Mouse (Mus musculus) layer of hippocampus, adult 9-10 months (tissue): Measurements from ENCODE around the gene Sipa1l3.

Source experiments
- DNase-seq: peaks from one replicate; pipeline ENCODE4 v3.0.0; 2022; ENCODE audit warnings: low spot score

Gene Sipa1l3

DNA sequence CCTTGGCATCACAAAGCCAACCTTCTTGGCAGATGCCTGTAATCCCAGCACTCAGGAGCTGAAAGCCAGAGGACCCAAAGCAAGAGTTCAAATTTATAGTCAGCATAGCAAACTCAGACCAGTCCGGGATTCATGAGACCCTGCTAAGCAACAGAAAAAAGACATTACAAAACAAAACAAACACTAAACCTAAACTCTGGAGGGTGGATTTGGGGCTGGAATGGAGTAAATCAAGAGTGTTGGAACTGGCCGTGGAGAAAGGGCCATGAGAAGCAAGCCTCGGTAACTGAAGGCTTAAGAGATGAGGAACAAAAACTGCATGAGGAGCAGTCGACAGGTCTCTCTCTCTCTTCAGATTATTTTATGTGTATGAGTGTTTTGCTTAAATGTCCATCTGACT lies 234.6 kb downstream of the Sipa1l3 start:
- no peak for DNase-seq

DNA sequence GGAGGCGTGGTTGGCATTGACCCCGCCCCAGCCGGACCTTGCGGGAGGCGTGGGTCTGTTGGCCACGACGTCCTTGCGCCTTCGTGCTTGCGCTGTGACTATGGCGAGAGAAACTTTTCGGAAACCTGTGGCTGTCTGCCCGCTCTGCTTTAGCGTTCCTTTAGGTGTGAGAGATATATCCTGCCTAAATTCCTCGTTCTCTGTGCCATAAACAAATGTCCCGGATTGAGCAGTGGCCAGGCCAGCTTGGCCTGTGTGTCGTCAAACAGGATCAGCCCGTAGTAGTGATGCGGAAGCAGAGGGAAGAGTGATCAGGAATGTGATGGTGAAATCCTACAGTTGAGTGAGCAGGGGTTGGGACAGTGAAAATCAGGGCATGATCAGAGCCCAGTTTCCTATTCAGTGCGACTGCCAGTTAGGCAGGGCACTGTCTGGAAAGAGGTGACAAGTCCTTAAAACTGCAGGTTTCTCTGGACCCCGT lies 236.3 kb downstream of the Sipa1l3 start:
- no peak for DNase-seq

DNA sequence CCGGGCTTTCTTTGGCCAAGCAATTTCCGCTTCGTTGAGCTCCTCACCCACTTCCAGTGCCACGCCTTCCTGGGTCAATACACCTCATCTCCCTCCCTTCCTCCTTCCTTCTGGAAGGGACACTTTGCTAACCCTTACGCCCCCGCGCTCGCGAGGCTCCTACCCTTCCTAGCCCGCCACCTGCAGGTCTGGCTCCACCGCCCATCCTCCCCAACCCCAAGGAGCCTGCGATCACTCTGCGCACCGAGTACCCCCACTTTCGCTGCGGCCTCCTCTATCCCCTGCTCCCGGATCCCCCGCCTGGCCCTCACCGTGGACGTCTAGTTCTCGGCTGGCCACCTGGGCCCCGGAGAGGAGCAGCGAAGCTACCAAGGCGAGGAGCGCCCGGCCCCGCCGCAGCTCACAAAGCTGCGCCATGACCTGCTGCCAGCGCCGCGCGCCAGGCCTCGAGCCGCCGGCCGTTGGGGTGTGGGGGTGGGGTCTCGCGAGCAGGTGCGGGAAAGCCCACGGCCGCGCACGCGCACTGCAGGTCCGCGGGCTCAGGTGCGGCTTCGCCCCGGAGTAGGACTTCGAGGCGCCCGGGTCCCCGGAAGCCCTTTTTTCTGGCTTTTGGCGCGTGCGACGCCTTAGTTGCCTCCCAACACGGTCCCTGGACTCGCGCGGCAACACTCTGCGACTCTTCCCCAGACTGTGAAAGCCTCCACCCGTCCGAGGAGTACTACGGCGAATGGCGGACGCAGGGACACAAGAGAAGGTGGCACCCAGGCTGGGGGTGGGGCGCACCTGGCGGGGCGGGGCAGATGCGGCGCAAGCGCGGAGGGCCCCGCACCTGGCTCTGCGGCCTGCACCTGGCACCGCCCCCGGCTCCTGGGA lies 237.0 kb downstream of the Sipa1l3 start, which contains the start of gene Spint2:
Spint2 (minus strand) TSS at position 712 of the 873 bp plus-strand sequence.
- no peak for DNase-seq

DNA sequence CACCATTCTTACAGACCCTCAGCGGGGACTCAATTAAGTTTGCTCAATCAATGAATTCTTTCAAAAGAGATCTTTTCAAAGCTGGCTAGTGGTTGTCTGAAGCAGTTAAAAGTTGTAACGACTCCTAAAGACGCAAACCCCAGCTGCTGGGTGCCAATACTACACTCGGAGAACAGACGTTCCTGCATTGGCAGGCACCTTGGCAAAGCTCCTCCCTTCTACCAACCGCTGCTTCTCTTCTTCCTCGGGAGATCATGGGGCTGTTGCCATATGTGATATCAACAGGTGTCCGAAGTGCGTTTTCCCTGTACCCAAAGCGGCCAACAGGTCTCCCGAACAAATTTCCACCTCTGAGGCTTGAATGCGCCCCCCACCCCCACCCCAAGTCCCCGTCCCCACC lies 237.6 kb downstream of the Sipa1l3 start:
- DNase-seq = no peak

DNA sequence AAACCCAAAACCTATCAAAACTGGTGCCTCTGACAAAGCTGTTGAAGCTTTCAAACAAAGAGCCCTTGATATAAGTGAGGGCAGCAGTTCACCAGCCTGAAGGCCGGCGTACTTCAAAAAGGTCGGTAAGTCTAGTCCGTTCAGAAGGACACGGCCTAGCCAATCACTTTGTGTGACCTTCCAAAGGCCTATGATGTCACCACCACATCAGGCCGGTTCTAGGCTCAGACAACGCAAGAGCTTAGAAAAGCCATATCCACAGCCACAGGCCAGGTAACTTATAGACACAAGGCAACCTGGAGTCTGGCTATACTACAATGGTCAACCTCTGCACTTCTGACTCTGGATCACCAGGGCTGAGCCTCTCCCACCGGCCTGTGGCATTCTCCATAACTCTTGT lies 238.5 kb downstream of the Sipa1l3 start:
- no peak for DNase-seq

DNA sequence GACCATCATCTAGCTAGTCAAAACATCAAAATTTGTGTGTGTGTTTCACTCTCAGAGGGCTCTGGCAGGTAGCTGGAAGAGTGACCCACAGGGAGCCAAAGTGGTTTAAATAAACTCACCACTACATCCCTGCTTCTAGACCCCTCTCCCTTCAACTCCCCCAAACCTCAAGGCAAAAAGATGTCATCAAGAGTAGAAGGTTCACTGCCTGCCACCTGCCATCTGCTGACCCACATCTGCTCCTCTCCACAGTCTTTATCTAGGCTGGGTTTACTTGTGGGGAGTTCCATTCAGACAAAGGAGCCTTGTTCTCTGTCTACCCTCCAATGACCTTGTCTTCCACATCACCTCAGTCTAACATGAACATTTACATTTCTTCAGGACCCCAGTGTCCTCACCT lies 239.2 kb downstream of the Sipa1l3 start:
- no peak for DNase-seq

DNA sequence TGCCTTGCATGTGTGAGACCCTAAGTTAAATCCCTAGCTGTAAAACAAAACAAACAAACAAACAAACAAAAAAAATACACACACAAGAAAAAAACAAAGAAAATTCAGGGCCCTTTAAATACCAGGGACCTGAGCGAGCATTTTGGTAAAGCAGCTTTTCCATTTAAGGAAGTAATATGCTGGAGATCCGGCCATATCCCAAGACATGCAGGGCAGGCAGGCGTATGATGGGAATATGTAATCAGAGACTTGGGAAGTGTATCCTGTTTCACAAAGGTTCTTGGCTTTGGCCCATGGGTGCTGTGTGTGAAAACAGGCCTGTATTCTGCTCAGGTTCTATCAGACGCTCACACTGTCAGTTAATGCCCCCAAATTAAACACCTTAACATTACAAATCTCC lies 240.9 kb downstream of the Sipa1l3 start:
- no peak for DNase-seq

DNA sequence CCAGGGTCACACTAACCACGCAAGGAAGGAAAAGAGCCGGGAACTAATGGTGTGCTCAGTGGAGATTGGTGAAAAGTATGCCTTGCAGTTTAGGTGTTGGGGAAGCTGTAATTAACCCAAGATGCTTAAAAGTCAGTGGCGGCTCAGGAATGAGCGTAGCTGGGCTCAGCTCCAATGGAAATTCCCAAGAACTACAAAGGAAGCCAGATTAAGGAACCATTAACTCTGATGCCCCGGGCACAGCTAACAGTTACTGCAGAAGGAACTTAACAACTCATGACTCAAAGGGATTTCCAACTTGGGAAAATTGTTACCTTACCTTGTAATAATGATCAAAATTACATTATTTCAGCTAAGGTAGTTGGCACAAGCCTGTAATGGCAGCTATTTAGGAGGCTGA lies 241.7 kb downstream of the Sipa1l3 start:
- no peak for DNase-seq

DNA sequence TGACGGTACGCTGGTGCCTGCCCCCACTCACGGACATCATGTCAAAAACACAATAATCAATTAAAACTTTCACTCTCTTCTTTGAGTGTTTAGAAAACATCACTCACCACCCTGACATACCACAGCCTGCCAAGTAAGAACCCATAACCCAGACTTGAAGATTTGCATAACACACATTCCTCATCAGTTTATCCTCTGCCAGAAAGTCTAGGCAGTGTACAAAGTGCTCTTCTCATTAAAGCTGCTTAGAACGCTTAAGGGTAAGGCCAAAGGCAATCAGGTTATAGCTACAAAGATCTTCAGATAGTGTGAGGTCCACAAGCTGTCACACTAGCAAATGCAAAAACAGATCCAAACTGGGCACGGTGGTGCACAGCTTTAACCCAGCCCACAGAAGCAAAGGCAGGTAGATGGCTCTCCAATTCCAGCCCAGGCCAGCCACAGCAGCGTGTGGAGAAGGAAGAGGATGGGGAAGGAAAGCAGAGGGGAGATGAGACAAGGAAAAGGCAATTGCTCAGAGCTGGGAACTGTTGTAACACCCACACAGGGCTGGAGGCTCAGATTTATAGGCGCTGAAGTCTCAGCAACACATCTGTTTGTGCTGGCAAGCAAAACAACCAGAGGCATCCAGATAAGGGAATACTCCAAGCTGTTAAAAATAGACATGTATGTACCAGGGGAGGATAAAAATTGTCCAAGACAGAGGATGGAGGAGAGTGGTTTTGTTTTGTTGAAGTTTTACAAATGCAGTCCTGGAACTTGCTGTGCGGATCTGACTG lies 246.6 kb downstream of the Sipa1l3 start:
- DNase-seq = no peak

DNA sequence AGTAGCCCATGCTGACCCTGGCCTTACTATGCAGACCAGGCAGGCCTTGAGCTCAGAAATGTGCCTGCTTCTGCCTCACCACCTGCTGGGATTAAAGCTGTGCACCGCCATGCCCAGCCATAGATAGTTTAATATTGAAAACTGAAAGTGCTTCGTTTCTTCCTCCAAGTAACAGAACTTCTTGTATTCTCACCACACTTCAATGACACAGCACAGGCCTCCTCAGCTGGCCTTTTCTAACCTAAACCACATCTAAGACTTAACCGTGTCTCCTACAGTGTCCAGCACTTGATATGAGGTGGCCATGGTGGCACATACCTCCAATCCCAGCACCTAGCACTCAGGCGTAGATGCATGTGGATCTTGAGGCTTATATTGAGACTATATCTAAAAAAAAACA lies 248.0 kb downstream of the Sipa1l3 start:
- no peak for DNase-seq
